Mouse (Mus musculus) kidney, postnatal 0 days (tissue): Measurements from ENCODE around the gene Kcne1. TPM values are rescaled to one million over a fixed set of nuclear protein-coding genes. Genes with fewer than 3 reads are reported as not detected.

Experiments used
- ATAC-seq: fragments of 200-750 bp; cut with Nextera tagmentation; replicated peaks from 2 replicates; pipeline ENCODE4 v1.8.0; 2017; ENCODE audit warnings: low read depth, moderate number of reproducible peaks, moderate TSS enrichment, moderate library complexity; ENCODE audit not compliant: low FRiP score
- DNase-seq: peaks from one replicate; pipeline ENCODE4 v3.0.0-alpha.2; 2016; ENCODE audit warnings: low spot score
- H3K27ac ChIP-seq: fragments of 300-500 bp; sonication (generic); 2 replicates; pipeline ENCODE4 v1.5.1; 2014; ENCODE audit warnings: mild to moderate bottlenecking
- H3K27me3 ChIP-seq: fragments of 300-500 bp; sonication (generic); 2 replicates; pipeline ENCODE4 v1.6.1; 2014; ENCODE audit warnings: low read length, mixed read lengths; ENCODE audit not compliant: insufficient read depth
- H3K36me3 ChIP-seq: fragments of 300-500 bp; sonication (generic); 2 replicates; pipeline ENCODE4 v1.6.1; 2014; ENCODE audit warnings: low read length, mixed read lengths; ENCODE audit not compliant: insufficient read depth
- H3K4me1 ChIP-seq: fragments of 300-500 bp; sonication (generic); replicated peaks from 2 replicates; pipeline ENCODE4 v1.6.1; 2014; ENCODE audit warnings: antibody characterized with exemption, low read length, mixed read lengths; ENCODE audit not compliant: insufficient read depth
- H3K4me2 ChIP-seq: fragments of 300-500 bp; sonication (generic); 2 replicates; pipeline ENCODE4 v1.6.1; 2014; ENCODE audit warnings: mild to moderate bottlenecking, low read length, moderate library complexity, mixed read lengths
- H3K4me3 ChIP-seq: fragments of 300-500 bp; sonication (generic); replicated peaks from 2 replicates; pipeline ENCODE4 v1.5.1; 2014; ENCODE audit warnings: low read depth, low read length
- H3K9ac ChIP-seq: fragments of 300-500 bp; sonication (generic); 2 replicates; pipeline ENCODE4 v1.6.1; 2014; ENCODE audit warnings: low read depth, low read length
- H3K9me3 ChIP-seq: fragments of 300-500 bp; sonication (generic); replicated peaks from 2 replicates; pipeline ENCODE4 v1.6.1; 2016; ENCODE audit warnings: low read length, inconsistent platforms, mixed read lengths
- CTCF ChIP-seq: IDR thresholded peaks from 2 replicates; pipeline ENCODE4 v1.5.1; 2016; ENCODE audit warnings: antibody characterized with exemption, low read depth, mild to moderate bottlenecking, moderate library complexity
- WGBS: fragments of 180-500 bp; shearing (Covaris S2); extraction: QIAGEN DNeasy Blood & Tissue Kit; methylation state at CpG from one replicate; pipeline ENCODE4 v1.1.7; 2014; 5-methylcytosine and 5-hydroxymethylcytosine counted together
- polyA plus RNA-seq: library from polyadenylated mRNA; unstranded; fragments of >200 nt; fragmentation: Nextera tagmentation; extraction: Ambion mirVana; gene quantifications from 2 replicates; pipeline ENCODE4 v1.2.1, GENCODE M21; 2015

Kcne1 gene
- polyA plus RNA-seq, 1 experiment from 2014 or later = 13.1 TPM

- DNase-seq (peak; percentile 95), ATAC-seq (peak; percentile 93)
- under 1% methylated on average over 37 of the region's 37 CpGs for WGBS
- no peak; the same call in 1 of the 2 replicates for TF ChIP-seq CTCF
- no peaks in the 10 kb centered on the region for H3K27me3 ChIP-seq
- peaks cover 28% of the 10 kb centered on the region for H3K4me1 ChIP-seq
- H3K9me3 ChIP-seq = no peaks in the 10 kb centered on the region
- H3K9ac ChIP-seq = peak overlapping the region; percentile 64
- H3K4me3 ChIP-seq = peak overlapping the region; percentile 39
- peak overlapping the region; percentile 80 for H3K27ac ChIP-seq
- H3K4me2 ChIP-seq = peak overlapping the region; percentile 87
- H3K36me3 ChIP-seq = 0 out of 2 replicates have a peak, but pooled peaks cover 2% of the 10 kb centered on the region
Observed at GRCm38 (mm10) chr16:92399490-92400458, 40.5 kb upstream of the Kcne1 start.

DNA sequence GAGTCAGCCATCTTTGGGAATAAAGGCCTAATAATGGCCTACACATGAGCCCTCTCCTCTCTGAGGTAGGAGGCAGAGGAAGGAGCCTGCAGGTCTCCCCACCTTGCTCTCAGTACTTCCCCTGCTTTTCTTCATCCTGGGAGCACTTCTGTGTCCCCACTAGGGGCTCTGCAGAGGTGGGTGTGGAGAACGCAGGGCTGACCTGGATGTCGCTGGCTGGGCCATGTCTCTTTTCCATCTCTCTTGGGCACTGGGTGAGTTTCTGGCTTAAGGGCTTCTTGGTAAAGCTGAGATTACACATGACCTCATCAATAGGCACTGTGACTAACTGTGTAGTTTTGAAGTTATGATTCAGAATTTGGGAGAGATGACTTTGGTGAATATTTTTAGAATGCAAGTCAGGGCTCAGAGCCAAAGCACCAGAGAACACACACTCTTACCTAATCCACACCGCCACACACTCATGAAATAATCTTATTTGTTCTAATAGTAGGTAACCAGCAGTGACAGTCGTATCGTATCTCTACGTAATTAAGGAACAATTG, 39.4 kb upstream of the Kcne1 start:
- Histone ChIP-seq H3K27me3 (no peaks in the 10 kb centered on the region), H3K36me3 (0 out of 2 replicates have a peak, but pooled peaks cover 5% of the 10 kb centered on the region), H3K27ac (peak overlapping the region; percentile 16; the same call in 1 of the 2 replicates), H3K4me1 (peaks cover 28% of the 10 kb centered on the region), H3K4me2 (peak overlapping the region; percentile 87), H3K9me3 (no peaks in the 10 kb centered on the region), H3K4me3 (peak overlapping the region; percentile 39; the same call in 1 of the 2 replicates), H3K9ac (peak overlapping the region; percentile 64)
- ATAC-seq = no peak
- DNase-seq = no peak
- WGBS = 83% methylated on average over 6 of the region's 6 CpGs
- peak; percentile 39; the same call in 1 of the 2 replicates for TF ChIP-seq CTCF

- no peak overlapping the region for H3K9ac ChIP-seq
- DNase-seq = no peak
- no peak overlapping the region for H3K4me3 ChIP-seq
Observed at GRCm38 (mm10) chr16:92397745-92398573, 38.7 kb upstream of the Kcne1 start.

GRCm38 (mm10) chr16:92393732-92394131, 34.5 kb upstream of the Kcne1 start:
- Histone ChIP-seq H3K27me3 (no peaks in the 10 kb centered on the region), H3K36me3 (peaks cover 11% of the 10 kb centered on the region; the same call in 1 of the 2 replicates), H3K4me2 (no peak overlapping the region), H3K9me3 (no peaks in the 10 kb centered on the region), H3K4me1 (peaks cover 7% of the 10 kb centered on the region; the same call in 1 of the 2 replicates), H3K4me3 (no peak overlapping the region), H3K27ac (no peak overlapping the region), H3K9ac (no peak overlapping the region)
- DNase-seq (no peak), ATAC-seq (no peak)
- WGBS = 91% methylated on average over 3 of the region's 3 CpGs
- TF ChIP-seq CTCF = peak; percentile 64

More at GRCm38 (mm10) chr16:92397745-92398573, 38.7 kb upstream of the Kcne1 start:
- no peaks in the 10 kb centered on the region for H3K27me3 ChIP-seq
- TF ChIP-seq CTCF = no peak
- H3K4me1 ChIP-seq = peaks cover 24% of the 10 kb centered on the region; the same call in 1 of the 2 replicates
- peak overlapping the region; percentile 87 for H3K4me2 ChIP-seq
- WGBS = 59% methylated on average over 10 of the region's 10 CpGs
- H3K27ac ChIP-seq = no peak overlapping the region; the same call in 1 of the 2 replicates
- ATAC-seq = no peak
- H3K36me3 ChIP-seq = peaks cover 11% of the 10 kb centered on the region; the same call in 1 of the 2 replicates
- H3K9me3 ChIP-seq = no peaks in the 10 kb centered on the region

DNA sequence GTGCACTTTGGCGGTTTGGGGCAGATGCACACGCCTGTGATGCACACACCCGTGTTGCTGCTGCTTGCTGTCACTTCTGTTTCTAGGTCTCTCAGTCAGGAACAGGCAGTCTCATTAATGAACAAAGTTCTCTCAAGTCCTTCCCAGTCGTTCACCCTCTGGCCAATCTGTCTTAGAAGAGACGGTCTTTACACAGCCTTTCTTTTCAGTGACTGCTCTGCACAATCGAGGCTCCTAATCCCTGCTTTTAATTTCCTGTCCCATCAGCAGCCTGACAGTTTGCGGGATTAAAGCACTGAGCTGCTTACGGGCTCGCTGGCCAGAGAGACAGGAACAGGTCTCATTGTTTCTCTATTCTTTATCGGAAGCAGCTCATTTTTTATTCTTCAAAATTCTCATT, 28.4 kb upstream of the Kcne1 start:
- Histone ChIP-seq H3K27me3 (no peaks in the 10 kb centered on the region), H3K4me1 (no peaks in the 10 kb centered on the region), H3K4me3 (no peak overlapping the region), H3K27ac (no peak overlapping the region), H3K4me2 (no peak overlapping the region), H3K9ac (no peak overlapping the region), H3K36me3 (no peaks in the 10 kb centered on the region), H3K9me3 (no peaks in the 10 kb centered on the region)
- TF ChIP-seq CTCF = no peak
- 66% methylated on average over 10 of the region's 10 CpGs for WGBS
- ATAC-seq (no peak), DNase-seq (no peak)
